Mouse (Mus musculus): ENCODE results near the gene Musk.

DNA sequence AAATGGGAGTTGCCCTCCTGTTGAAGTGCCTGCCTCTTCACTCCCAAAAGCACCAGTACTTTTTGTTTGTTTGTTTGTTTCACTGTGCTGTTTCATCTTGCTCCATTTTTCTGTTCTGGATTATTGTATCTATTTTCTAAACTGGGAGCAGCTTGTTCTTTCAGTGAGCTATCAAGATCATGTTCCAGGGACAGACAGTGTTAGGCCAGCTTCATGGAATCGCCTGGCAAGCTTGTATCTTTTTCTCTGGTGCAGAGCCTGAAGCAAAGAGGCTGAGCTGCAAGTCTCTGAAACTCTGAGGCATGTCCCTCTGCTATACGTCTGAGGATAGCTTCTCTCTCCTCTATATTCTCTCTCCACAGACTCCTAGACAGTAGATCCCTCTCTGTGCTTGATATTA is 50.5 kb downstream of the Musk start:
- TF ChIP-seq CTCF (IDR thresholded peaks at IDR 0.05; ENCODE audit: low read depth, low read length) (no peak), POLR2A (IDR thresholded peaks at IDR 0.05; ENCODE audit: borderline replicate concordance, low read depth, low read length) (no peak)

Data from bone marrow macrophage, adult 2 months (primary cell).